Mouse (Mus musculus) spleen, adult 2 months (tissue): ENCODE measurements around the gene Gm21983.

Source experiments
- CTCF ChIP-seq: fragments of 200-500 bp; IDR thresholded peaks from 2 replicates; pipeline ENCODE4 v1.5.1; 2011; ENCODE audit warnings: mild to moderate bottlenecking, inconsistent platforms; ENCODE audit not compliant: insufficient read depth, insufficient read length, insufficient replicate concordance; ENCODE audit errors: extremely low read depth
- POLR2A ChIP-seq: fragments of 200-500 bp; IDR thresholded peaks from 2 replicates; pipeline ENCODE4 v1.6.1; 2011; ENCODE audit warnings: low read depth, low read length, inconsistent platforms

- TF ChIP-seq CTCF (no peak), POLR2A (no peak)
Observed at GRCm38 (mm10) chr7:27203730-27204449, 23.0 kb upstream of the Gm21983 start.
